Mouse (Mus musculus) midbrain, embryonic 15.5 days (tissue): ENCODE data around the gene Themis3. TPM values are rescaled to one million over a fixed set of nuclear protein-coding genes. Genes with fewer than 3 reads are reported as not detected.
A peak's percentile ranks its signal among the peaks of the same experiment; 100 is the strongest.
"Not testable (repeated sequence)": the region's sequence is repeated elsewhere in the genome, so short reads cannot be mapped to it uniquely, and the experiment has no call there.

Experiments used
- ATAC-seq: fragments of 200-750 bp; cut with Nextera tagmentation; replicated peaks from 2 replicates; pipeline ENCODE4 v1.8.0; 2017; ENCODE audit warnings: moderate TSS enrichment
- H3K27ac ChIP-seq: fragments of 300-500 bp; sonication (generic); 2 replicates; pipeline ENCODE4 v1.5.1; 2015; ENCODE audit warnings: mild to moderate bottlenecking, inconsistent platforms
- H3K27me3 ChIP-seq: fragments of 300-500 bp; sonication (generic); replicated peaks from 2 replicates; pipeline ENCODE4 v1.6.1; 2015; ENCODE audit warnings: inconsistent platforms
- H3K36me3 ChIP-seq: fragments of 300-500 bp; sonication (generic); replicated peaks from 2 replicates; pipeline ENCODE4 v1.6.1; 2015; ENCODE audit warnings: inconsistent platforms
- H3K4me1 ChIP-seq: fragments of 300-500 bp; sonication (generic); 2 replicates; pipeline ENCODE4 v1.6.1; 2015; ENCODE audit warnings: inconsistent platforms
- H3K4me2 ChIP-seq: fragments of 300-500 bp; sonication (generic); 2 replicates; pipeline ENCODE4 v1.6.1; 2015; ENCODE audit warnings: inconsistent platforms, mild to moderate bottlenecking, moderate library complexity
- H3K4me3 ChIP-seq: fragments of 300-500 bp; sonication (generic); 2 replicates; pipeline ENCODE4 v1.5.1; 2015; ENCODE audit warnings: mild to moderate bottlenecking, inconsistent platforms
- H3K9ac ChIP-seq: fragments of 300-500 bp; sonication (generic); 2 replicates; pipeline ENCODE4 v1.6.1; 2015; ENCODE audit warnings: mild to moderate bottlenecking, inconsistent platforms
- H3K9me3 ChIP-seq: fragments of 300-500 bp; sonication (generic); 2 replicates; pipeline ENCODE4 v1.6.1; 2016; ENCODE audit warnings: inconsistent platforms
- WGBS: fragments of 180-500 bp; shearing (Covaris S2); methylation state at CpG from one replicate; pipeline ENCODE4 v1.1.7; 2015; ENCODE audit warnings: mixed read lengths; 5-methylcytosine and 5-hydroxymethylcytosine counted together
- polyA plus RNA-seq: library from polyadenylated mRNA; unstranded; fragments of >200 nt; fragmentation: Nextera tagmentation; extraction: Ambion mirVana; gene quantifications from 2 replicates; pipeline ENCODE4 v1.2.1, GENCODE M21; 2015

The Themis3 gene
- polyA plus RNA-seq, 1 experiment from 2014 or later, result not detected

GRCm38 (mm10) chr17:66532285-66532684 lies 62.1 kb downstream of the Themis3 start:
- no peak for ATAC-seq
- no peak overlapping the region for H3K9ac ChIP-seq
- H3K4me2 ChIP-seq, result no peak overlapping the region
- 100% methylated on average over 1 of the region's 1 CpGs for WGBS
- H3K27ac ChIP-seq, result no peak overlapping the region
- H3K27me3 ChIP-seq, result no peaks in the 10 kb centered on the region
- no peaks in the 10 kb centered on the region for H3K4me1 ChIP-seq
- H3K4me3 ChIP-seq, result no peak overlapping the region
- H3K36me3 ChIP-seq, result no peaks in the 10 kb centered on the region
- no peaks in the 10 kb centered on the region for H3K9me3 ChIP-seq

DNA sequence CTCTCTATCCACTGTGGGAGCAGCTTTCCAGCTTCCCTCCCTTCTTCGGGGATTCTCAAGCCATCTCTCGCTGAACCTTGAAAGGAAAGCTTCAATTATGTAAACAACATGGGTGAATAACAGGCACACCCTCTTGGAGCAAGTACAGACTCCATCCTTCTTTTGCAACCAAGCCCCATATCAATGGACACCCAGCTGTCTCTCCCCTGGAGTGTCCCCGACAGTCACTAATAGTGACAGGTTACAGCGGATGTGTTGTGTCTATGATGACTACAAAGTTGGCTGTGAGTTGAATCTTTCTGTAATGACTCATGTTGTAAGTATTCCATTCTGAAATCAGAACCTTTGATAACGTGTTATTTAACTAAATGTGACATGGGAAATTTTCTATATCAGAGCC lies 71.0 kb downstream of the Themis3 start:
- H3K27me3 ChIP-seq, result no peaks in the 10 kb centered on the region
- H3K9me3 ChIP-seq, result no peaks in the 10 kb centered on the region
- 81% methylated on average over 5 of the region's 5 CpGs for WGBS
- H3K9ac ChIP-seq, result no peak overlapping the region
- no peaks in the 10 kb centered on the region for H3K36me3 ChIP-seq
- peaks cover 8% of the 10 kb centered on the region for H3K4me1 ChIP-seq
- no peak overlapping the region for H3K27ac ChIP-seq
- H3K4me2 ChIP-seq, result no peak overlapping the region
- ATAC-seq, result no peak
- no peak overlapping the region for H3K4me3 ChIP-seq

GRCm38 (mm10) chr17:66522631-66523030 lies 71.8 kb downstream of the Themis3 start:
- H3K4me3 ChIP-seq, H3K4me2 ChIP-seq, H3K9me3 ChIP-seq, H3K9ac ChIP-seq, H3K36me3 ChIP-seq, ATAC-seq, H3K27me3 ChIP-seq, H3K27ac ChIP-seq: not testable (repeated sequence)
- 94% methylated on average over 1 of the region's 1 CpGs for WGBS
- peaks cover 15% of the 10 kb centered on the region for H3K4me1 ChIP-seq

DNA sequence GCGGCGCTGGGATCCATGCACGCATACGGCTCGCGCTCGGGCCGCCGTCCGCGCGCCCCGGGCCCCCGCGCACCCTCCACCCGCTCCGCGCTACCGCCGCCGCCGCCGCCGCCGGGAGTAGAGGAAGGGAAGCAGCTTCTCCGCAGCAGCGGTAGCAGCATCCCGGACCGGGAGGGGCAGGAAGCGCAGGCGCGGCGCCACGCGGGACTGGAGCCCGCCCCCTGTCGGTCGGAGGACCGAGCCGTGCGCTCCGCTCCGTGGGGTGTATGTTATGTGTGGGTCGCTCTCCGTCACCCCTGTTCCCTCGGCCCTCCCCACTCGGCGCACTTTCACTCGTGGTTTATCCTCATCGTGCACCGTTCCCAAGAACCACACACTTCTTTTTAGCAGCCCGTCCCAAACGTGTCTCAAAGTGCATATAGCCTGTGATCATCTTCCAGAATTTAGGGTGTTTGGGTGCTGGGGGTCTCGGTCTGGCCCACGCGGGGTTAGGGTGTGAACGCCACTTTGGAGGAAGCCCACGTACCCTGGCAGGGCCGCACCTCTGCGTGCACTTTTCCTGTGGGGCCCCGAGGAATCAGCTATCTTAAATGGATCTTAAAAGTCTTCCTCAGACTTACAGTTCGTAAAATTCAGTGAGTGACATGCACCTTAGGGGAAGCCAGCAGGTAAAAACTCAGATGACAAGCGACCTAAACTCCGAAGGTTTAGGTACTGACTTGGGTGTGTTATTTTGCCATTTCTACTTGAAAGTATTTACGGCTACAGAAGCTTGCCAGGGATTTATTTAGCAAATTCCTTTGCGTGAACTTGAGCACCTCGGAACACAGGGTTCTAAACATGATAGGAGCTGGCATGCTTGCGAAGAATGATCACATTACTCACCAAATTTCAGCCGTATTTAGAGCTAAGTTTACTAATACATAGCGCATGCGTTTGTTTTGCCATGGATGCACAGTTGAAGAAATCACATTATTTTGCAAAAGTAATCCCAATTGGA lies 74.6 kb downstream of the Themis3 start, which contains the start of gene Rab12:
Gene Rab12, minus strand, starts transcription at position 176 of the 1,000 bp plus-strand sequence.
- Histone ChIP-seq H3K9ac (peak within 1 kb of the TSS; percentile 96), H3K36me3 (no peaks in the 10 kb centered on the region), H3K27ac (peak within 1 kb of the TSS; percentile 69), H3K9me3 (no peaks in the 10 kb centered on the region), H3K4me3 (peak within 1 kb of the TSS; percentile 100), H3K27me3 (no peaks in the 10 kb centered on the region), H3K4me1 (peaks cover 26% of the 10 kb centered on the region), H3K4me2 (peak within 1 kb of the TSS; percentile 91)
- WGBS, result 12% methylated on average over 55 of the region's 71 CpGs
- ATAC-seq, result peak; percentile 96

DNA sequence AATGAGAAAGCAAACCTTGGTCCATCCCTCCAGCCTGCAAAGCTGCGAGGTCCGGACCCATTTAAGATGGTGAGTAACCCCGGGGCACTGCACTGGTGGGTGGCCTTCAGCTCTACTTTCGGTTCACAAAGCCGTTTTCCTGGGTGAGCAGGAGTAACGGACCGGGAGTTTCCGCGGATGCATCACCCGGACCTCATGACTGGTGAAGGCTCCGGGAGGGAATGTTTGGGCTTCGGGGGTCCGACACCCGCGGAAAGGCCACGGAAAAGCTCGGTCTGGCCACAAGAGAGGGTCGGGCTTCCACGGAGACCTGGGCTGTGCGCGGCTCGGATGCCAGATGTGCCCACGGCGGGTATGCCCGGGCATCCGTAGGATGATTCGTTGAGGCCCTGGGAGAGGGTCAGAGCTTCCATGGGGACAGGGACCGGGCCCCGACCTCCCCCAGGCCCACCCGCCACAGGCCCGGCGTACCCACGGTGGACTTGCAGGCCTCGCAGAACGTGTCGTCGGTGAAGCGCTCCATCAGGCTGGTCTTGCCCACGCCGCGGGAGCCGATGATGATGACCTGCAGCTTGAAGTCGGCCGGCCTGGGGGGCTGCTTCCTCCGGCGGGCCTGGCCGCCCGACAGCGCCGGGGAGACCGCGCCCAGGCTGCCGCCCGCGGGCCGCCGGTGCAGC lies 75.4 kb downstream of the Themis3 start:
- whole genome bisulfite sequencing, result under 1% methylated on average over 57 of the region's 57 CpGs
- peaks cover 26% of the 10 kb centered on the region for H3K4me1 ChIP-seq
- peak overlapping the region; percentile 91 for H3K4me2 ChIP-seq
- peak; percentile 77 for ATAC-seq
- no peaks in the 10 kb centered on the region for H3K9me3 ChIP-seq
- peak overlapping the region; percentile 100 for H3K4me3 ChIP-seq
- H3K27me3 ChIP-seq, result no peaks in the 10 kb centered on the region
- no peaks in the 10 kb centered on the region for H3K36me3 ChIP-seq
- peak overlapping the region; percentile 96 for H3K9ac ChIP-seq
- H3K27ac ChIP-seq, result peak overlapping the region; percentile 69

DNA sequence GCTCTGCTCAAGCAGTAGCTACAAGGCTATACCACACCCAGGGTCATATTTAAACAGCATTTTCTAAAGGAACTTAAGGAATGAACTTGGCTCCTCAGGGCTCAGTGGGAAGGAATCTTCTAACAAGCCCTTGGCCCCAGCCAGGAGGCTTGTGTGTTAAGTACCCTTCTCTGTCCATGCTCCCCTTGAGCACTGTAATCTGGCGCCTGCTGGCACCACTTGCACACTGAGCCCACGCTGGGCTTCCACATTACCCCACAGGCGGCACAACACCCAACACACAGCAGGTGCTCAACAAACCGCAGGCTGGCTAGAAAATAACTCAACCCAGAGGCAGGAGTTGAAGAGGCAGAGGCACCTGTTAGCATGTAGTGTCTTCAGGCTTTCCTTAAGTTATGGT lies 77.5 kb downstream of the Themis3 start:
- H3K9ac ChIP-seq, result no peak overlapping the region
- ATAC-seq, result no peak
- H3K4me3 ChIP-seq, result no peak overlapping the region
- H3K9me3 ChIP-seq, result no peaks in the 10 kb centered on the region
- no peak overlapping the region for H3K4me2 ChIP-seq
- peaks cover 26% of the 10 kb centered on the region for H3K4me1 ChIP-seq
- H3K27me3 ChIP-seq, result no peaks in the 10 kb centered on the region
- no peaks in the 10 kb centered on the region for H3K36me3 ChIP-seq
- H3K27ac ChIP-seq, result no peak overlapping the region
- 81% methylated on average over 4 of the region's 4 CpGs for WGBS

DNA sequence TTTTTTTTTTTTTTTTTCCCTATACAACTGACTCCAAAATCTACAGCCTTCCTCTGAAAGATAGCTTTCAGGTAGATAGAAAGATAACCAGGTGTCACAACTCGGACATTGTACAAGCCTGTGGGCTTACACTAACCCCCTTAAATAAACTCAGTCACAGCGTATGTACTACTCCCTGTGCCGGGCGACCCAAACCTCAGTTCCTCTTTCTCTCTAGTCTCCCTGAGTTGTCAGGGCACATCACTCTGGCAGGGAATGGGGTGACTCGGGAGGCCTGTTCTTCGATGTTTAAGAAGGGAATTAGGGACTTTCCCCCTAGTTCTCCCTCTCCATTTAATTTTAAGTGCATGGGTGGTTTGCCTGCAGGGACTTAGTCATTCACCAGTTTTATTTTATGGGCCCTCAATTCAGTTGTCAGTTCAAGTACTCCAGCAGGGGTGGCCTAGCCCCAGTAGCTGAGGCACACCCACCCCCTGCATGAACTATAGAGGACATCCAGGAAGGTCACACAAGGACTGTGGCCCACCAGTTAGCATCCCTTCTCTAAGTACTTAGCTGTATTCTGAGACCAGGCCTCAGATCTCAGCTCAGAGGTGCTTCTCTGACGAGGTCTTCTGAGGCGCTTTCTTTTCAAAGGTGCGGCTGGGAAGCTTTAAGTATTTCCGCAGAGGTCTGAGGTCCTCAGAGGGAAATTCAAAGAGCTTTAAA lies 80.0 kb downstream of the Themis3 start:
- H3K9ac ChIP-seq, result no peak overlapping the region
- no peaks in the 10 kb centered on the region for H3K9me3 ChIP-seq
- H3K27me3 ChIP-seq, result no peaks in the 10 kb centered on the region
- no peaks in the 10 kb centered on the region for H3K36me3 ChIP-seq
- H3K4me3 ChIP-seq, result no peak overlapping the region
- H3K27ac ChIP-seq, result no peak overlapping the region
- no peak for ATAC-seq
- H3K4me2 ChIP-seq, result no peak overlapping the region
- WGBS, result 89% methylated on average over 10 of the region's 10 CpGs
- peaks cover 21% of the 10 kb centered on the region for H3K4me1 ChIP-seq

DNA sequence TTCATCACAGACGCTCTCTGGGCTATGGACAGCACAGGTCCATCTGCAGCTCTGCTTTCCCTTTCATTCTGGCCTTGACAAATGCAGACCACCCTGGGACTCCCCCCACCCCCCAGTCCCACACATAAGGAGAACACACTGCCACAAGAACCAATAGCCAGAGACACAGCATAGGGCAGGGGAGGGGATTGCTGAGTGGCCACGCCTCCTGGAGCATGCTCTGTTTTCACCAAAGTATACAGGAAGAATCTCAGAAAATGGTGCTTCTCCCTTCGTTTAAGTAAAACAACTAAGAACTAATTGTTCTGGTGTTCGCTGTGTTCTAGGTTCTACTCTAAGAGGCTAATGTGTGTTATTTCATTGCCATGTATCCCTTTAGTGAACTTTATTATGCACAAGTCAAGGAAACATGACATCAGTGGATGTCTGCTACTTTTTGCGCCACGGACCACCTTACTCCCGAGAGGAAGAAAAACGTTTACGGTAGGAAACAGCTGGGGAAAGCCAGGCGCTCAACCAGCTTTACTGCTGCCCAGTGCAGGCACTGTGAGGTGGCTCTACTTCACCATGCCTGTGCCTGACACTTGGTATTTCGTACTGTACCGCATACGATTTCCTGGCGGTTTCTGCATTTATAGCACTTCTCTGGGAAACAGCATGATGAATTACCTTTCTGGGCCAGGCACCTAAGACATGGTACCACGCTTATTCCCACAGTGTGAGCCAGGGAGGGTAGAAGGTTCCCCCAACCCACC lies 82.0 kb downstream of the Themis3 start:
- Histone ChIP-seq H3K4me2 (no peak overlapping the region), H3K9me3 (no peaks in the 10 kb centered on the region), H3K27me3 (no peaks in the 10 kb centered on the region), H3K9ac (no peak overlapping the region), H3K4me1 (peaks cover 9% of the 10 kb centered on the region), H3K27ac (no peak overlapping the region), H3K36me3 (no peaks in the 10 kb centered on the region), H3K4me3 (no peak overlapping the region)
- no peak for ATAC-seq
- 83% methylated on average over 15 of the region's 15 CpGs for WGBS

GRCm38 (mm10) chr17:66510221-66510683 lies 84.2 kb downstream of the Themis3 start:
- Histone ChIP-seq H3K9ac (no peak overlapping the region), H3K9me3 (no peaks in the 10 kb centered on the region), H3K36me3 (0 out of 2 replicates have a peak, but pooled peaks cover 2% of the 10 kb centered on the region), H3K27ac (peak overlapping the region; percentile 27; the same call in 1 of the 2 replicates), H3K4me2 (no peak overlapping the region), H3K27me3 (no peaks in the 10 kb centered on the region), H3K4me1 (no peaks in the 10 kb centered on the region), H3K4me3 (no peak overlapping the region)
- ATAC-seq, result peak; percentile 74
- WGBS, result 51% methylated on average over 10 of the region's 10 CpGs

- no peaks in the 10 kb centered on the region for H3K4me1 ChIP-seq
- H3K27ac ChIP-seq, result no peak overlapping the region
- no peaks in the 10 kb centered on the region for H3K27me3 ChIP-seq
- no peaks in the 10 kb centered on the region for H3K9me3 ChIP-seq
- H3K9ac ChIP-seq, result no peak overlapping the region
- H3K4me2 ChIP-seq, result no peak overlapping the region
- H3K36me3 ChIP-seq, result 0 out of 2 replicates have a peak, but pooled peaks cover 2% of the 10 kb centered on the region
- H3K4me3 ChIP-seq, result no peak overlapping the region
- no peak for ATAC-seq
- WGBS, result 86% methylated on average over 9 of the region's 9 CpGs
Observed at GRCm38 (mm10) chr17:66507049-66507954, 87.1 kb downstream of the Themis3 start.

GRCm38 (mm10) chr17:66504964-66505363 lies 89.5 kb downstream of the Themis3 start:
- Histone ChIP-seq H3K9me3 (no peaks in the 10 kb centered on the region), H3K4me3 (no peak overlapping the region), H3K36me3 (peaks cover 5% of the 10 kb centered on the region), H3K4me1 (no peaks in the 10 kb centered on the region), H3K27me3 (no peaks in the 10 kb centered on the region), H3K27ac (no peak overlapping the region), H3K4me2 (no peak overlapping the region), H3K9ac (no peak overlapping the region)
- 88% methylated on average over 8 of the region's 8 CpGs for WGBS
- ATAC-seq, result no peak
